Mouse (Mus musculus) gastrocnemius, adult 2 months (tissue): ENCODE measurements around the gene Flot1. TPM values are rescaled to one million over a fixed set of nuclear protein-coding genes. Genes with fewer than 3 reads are reported as not detected.
A peak's percentile ranks its signal among the peaks of the same experiment; 100 is the strongest.

ENCODE experiments used
- DNase-seq: peaks from one replicate; pipeline ENCODE4 v3.0.0; 2022
- H3K27ac ChIP-seq: fragments of 200-600 bp; 2 replicates; pipeline ENCODE4 v1.8.1; 2022; ENCODE audit warnings: mild to moderate bottlenecking
- H3K4me3 ChIP-seq: fragments of 200-600 bp; 2 replicates; pipeline ENCODE4 v1.8.1; 2022; ENCODE audit warnings: mild to moderate bottlenecking, moderate library complexity
- CTCF ChIP-seq: fragments of 200-600 bp; IDR thresholded peaks from 2 replicates; pipeline ENCODE4 v1.8.1; 2022; ENCODE audit warnings: antibody characterized with exemption, mild to moderate bottlenecking, moderate library complexity
- intact Hi-C: fragments of 180-260 bp; cut with DNase I; formaldehyde crosslinking; loops from one replicate; pipeline ENCODE4 v1.15.1; 2025
- total RNA-seq, 2 experiments: library from RNA; stranded (reverse); gene quantifications; 2 replicates each; pipeline ENCODE4 v1.2.3; 2021

The Flot1 gene
- total RNA-seq, 2 experiments from 2014 or later = 45.4 to 50.9 TPM

- peak overlapping the region; percentile 24; the same call in 1 of the 2 replicates for H3K4me3 ChIP-seq
- no peak for DNase-seq
- peak overlapping the region; percentile 84 for H3K27ac ChIP-seq
- intact Hi-C loops = loop anchor here (5.0 kb wide), 1 partner anchor 36 kb away; no protein-coding TSS in a partner anchor
- no peak for TF ChIP-seq CTCF
Measured at GRCm38 (mm10) chr17:35813653-35814052, 9.4 kb upstream of the Flot1 start.

- Histone ChIP-seq H3K4me3 (no peak overlapping the region), H3K27ac (peak overlapping the region; percentile 84)
- no peak for DNase-seq
- TF ChIP-seq CTCF = no peak
- intact Hi-C loops = loop anchor here (5.0 kb wide), 1 partner anchor 37 kb away; no protein-coding TSS in a partner anchor
Measured at GRCm38 (mm10) chr17:35814678-35815077, 8.4 kb upstream of the Flot1 start.

GRCm38 (mm10) chr17:35815836-35816235, 7.2 kb upstream of the Flot1 start:
- TF ChIP-seq CTCF = no peak
- no peak for DNase-seq
- H3K4me3 ChIP-seq = no peak overlapping the region
- intact Hi-C loops = no loop called here
- H3K27ac ChIP-seq = peak overlapping the region; percentile 16; the same call in 1 of the 2 replicates

- TF ChIP-seq CTCF = no peak
- Histone ChIP-seq H3K4me3 (no peak overlapping the region), H3K27ac (no peak overlapping the region)
- no peak for DNase-seq
- intact Hi-C loops = no loop called here
Measured at GRCm38 (mm10) chr17:35816686-35817085, 6.3 kb upstream of the Flot1 start.

- no peak overlapping the region for H3K4me3 ChIP-seq
- intact Hi-C loops = no loop called here
- no peak for DNase-seq
- H3K27ac ChIP-seq = no peak overlapping the region
- no peak for TF ChIP-seq CTCF
Measured at GRCm38 (mm10) chr17:35817226-35817625, 5.8 kb upstream of the Flot1 start.

- intact Hi-C loops = loop anchor here (10.0 kb wide), 1 partner anchor 165 kb away; the partner anchor contains the start of gene Prr3
- DNase-seq = no peak
- Histone ChIP-seq H3K27ac (no peak overlapping the region), H3K4me3 (no peak overlapping the region)
- no peak for TF ChIP-seq CTCF
Measured at GRCm38 (mm10) chr17:35820111-35820510, 2.9 kb upstream of the Flot1 start.

- Histone ChIP-seq H3K4me3 (peak within 1 kb of the TSS; percentile 73), H3K27ac (peak within 1 kb of the TSS; percentile 95)
- DNase-seq = peak; percentile 88
- intact Hi-C loops = loop anchor here (2.0 to 10.0 kb wide), 2 partner anchors 83 to 163 kb away; partner anchors contain the start of gene Prr3
- TF ChIP-seq CTCF = no peak
Measured at GRCm38 (mm10) chr17:35821439-35822430, 1.3 kb upstream of the Flot1 start, which contains the start of gene Ier3. Gene Ier3 (plus strand): TSS chr17:35821684.

GRCm38 (mm10) chr17:35822564-35822963, 466 bp upstream of the Flot1 start:
- TF ChIP-seq CTCF = no peak
- intact Hi-C loops = loop anchor here (2.0 to 10.0 kb wide), 2 partner anchors 84 to 162 kb away; partner anchors contain the start of gene Prr3
- DNase-seq = no peak

GRCm38 (mm10) chr17:35824402-35824801, 1.4 kb downstream of the Flot1 start:
- Histone ChIP-seq H3K27ac (0 out of 2 replicates have a peak overlapping the region, but pooled peaks have one; percentile 20), H3K4me3 (no peak overlapping the region; the same call in 1 of the 2 replicates)
- intact Hi-C loops = loop anchor here (10.0 kb wide), 1 partner anchor 160 kb away; the partner anchor contains the start of gene Prr3
- no peak for DNase-seq
- TF ChIP-seq CTCF = peak; percentile 39

More at GRCm38 (mm10) chr17:35822564-35822963, 466 bp upstream of the Flot1 start:
- Histone ChIP-seq H3K27ac (peak overlapping the region; percentile 95), H3K4me3 (peak overlapping the region; percentile 73)

GRCm38 (mm10) chr17:35825109-35825850, 2.2 kb downstream of the Flot1 start:
- intact Hi-C loops = loop anchor here (10.0 kb wide), 1 partner anchor 160 kb away; the partner anchor contains the start of gene Prr3
- Histone ChIP-seq H3K27ac (no peak overlapping the region), H3K4me3 (no peak overlapping the region)
- no peak for TF ChIP-seq CTCF
- no peak for DNase-seq

- DNase-seq = peak; percentile 89
- Histone ChIP-seq H3K4me3 (peak overlapping the region; percentile 18; the same call in 1 of the 2 replicates), H3K27ac (peak overlapping the region; percentile 12)
- intact Hi-C loops = loop anchor here (10.0 kb wide), 1 partner anchor 155 kb away; the partner anchor contains the start of gene Prr3
- TF ChIP-seq CTCF = peak; percentile 95
Measured at GRCm38 (mm10) chr17:35829737-35830136, 6.7 kb downstream of the Flot1 start.
